ENCODE assay signal across 8 mouse cellular contexts in genomic region chr1:182657760-182658159, GRCm38 (mm10).
DNase-seq lines count a peak whose midpoint lies in the region; ATAC-seq lines count a peak whose summit lies in the region.

No protein-coding gene starts in this region.

- peak; percentile 77 for ATAC-seq in megakaryocyte progenitor cell, adult 5-6 weeks (replicated peaks; ENCODE audit: poor library complexity)

- intact Hi-C loops in heart, postnatal 10 days (cut with DNase I), result loop anchor here (2.0 kb wide), 1 partner anchor 97 kb away; no protein-coding TSS in a partner anchor

- peak; percentile 46 for DNase-seq in gastrocnemius, adult 18-20 months (ENCODE audit: low spot score)
- DNase-seq in gastrocnemius, postnatal 25 days, result no peak
- peak; percentile 49 to 73 for DNase-seq in CD8-positive naive resting alpha-beta T cell, adult 2 months (ENCODE audit: low read depth in 2 of 2, low spot score in 2 of 2)
- peak; percentile 38 for DNase-seq in cerebellum, adult 9-10 months
- peak; percentile 58 to 78 for DNase-seq in heart, postnatal 10 days
- DNase-seq in layer of hippocampus, postnatal 36 days, result peak; percentile 47 to 73
- DNase-seq in testis, postnatal 10 days (ENCODE audit: low spot score), result peak; percentile 83
